ENCODE assay signal across 18 mouse cellular contexts in genomic region chr4:47252627-47253026, GRCm38 (mm10). TPM values are rescaled to one million over a fixed set of nuclear protein-coding genes. Genes with fewer than 3 reads are reported as not detected.
A peak's percentile ranks its signal among the peaks of the same experiment; 100 is the strongest.
DNase-seq lines count a peak whose midpoint lies in the region; ATAC-seq and TF ChIP-seq lines count a peak whose summit lies in the region.
"Had no signal": no experiment of that assay in that cellular context is flagged by ENCODE, and none has a peak within 500 bp of the region (broad histone marks: within the 10 kb centered on the region; RNA-seq: fewer than 3 reads in every experiment).

No protein-coding gene starts in this region.

- no peak overlapping the region for H3K4me2 ChIP-seq in kidney, postnatal 0 days (ENCODE audit: low read length)
- H3K4me2 ChIP-seq: forebrain, embryonic 12.5 days; liver, embryonic 12.5 days; midbrain, embryonic 11.5 days had no signal

- H3K4me3 ChIP-seq in kidney, postnatal 0 days (replicated peaks; ENCODE audit: low read depth, low read length), result no peak overlapping the region
- H3K4me3 ChIP-seq: forebrain, embryonic 12.5 days; heart, embryonic 10.5 days; liver, embryonic 12.5 days; myocyte had no signal

- WGBS in kidney, postnatal 0 days, result 98% methylated on average over 3 of the region's 3 CpGs

- H3K9ac ChIP-seq in kidney, postnatal 0 days (ENCODE audit: low read depth, low read length), result no peak overlapping the region
- H3K9ac ChIP-seq: forebrain, embryonic 12.5 days; liver, embryonic 12.5 days had no signal

- peak; percentile 60 for DNase-seq in CD4-positive, CD25-positive, alpha-beta regulatory T cell, adult 2 months (ENCODE audit: low read depth, low spot score)
- DNase-seq in kidney, postnatal 0 days (ENCODE audit: low spot score), result no peak
- no peak for DNase-seq in kidney, postnatal 36 days
- DNase-seq in thymus, postnatal 14 days, result peak; percentile 41
- DNase-seq in thymus, postnatal 10 days (ENCODE audit: low spot score in 2 of 2), result no peak
- DNase-seq in urinary bladder, postnatal 14 days (ENCODE audit: low spot score), result no peak
- DNase-seq: adrenal gland, postnatal 25 days; cerebellum, adult 9-10 months; heart, postnatal 14 days; kidney, postnatal 10 days had no signal

- peaks cover 3% of the 10 kb centered on the region; the same call in 1 of the 2 replicates for H3K36me3 ChIP-seq in kidney, postnatal 0 days (ENCODE audit: insufficient read depth, low read length)
- H3K36me3 ChIP-seq: forebrain, embryonic 12.5 days; G1E; heart, embryonic 10.5 days; liver, embryonic 12.5 days had no signal

- TF ChIP-seq CTCF in kidney, postnatal 0 days (IDR thresholded peaks at IDR 0.05; ENCODE audit: low read depth), result peak; percentile 37; the same call in 1 of the 2 replicates

- H3K27ac ChIP-seq in kidney, postnatal 0 days, result no peak overlapping the region
- H3K27ac ChIP-seq: forebrain, embryonic 12.5 days; heart, embryonic 10.5 days; liver, embryonic 12.5 days had no signal

- no peaks in the 10 kb centered on the region for H3K4me1 ChIP-seq in kidney, postnatal 0 days (replicated peaks; ENCODE audit: insufficient read depth, low read length)
- H3K4me1 ChIP-seq: forebrain, embryonic 12.5 days had no signal

- H3K9me3 ChIP-seq in kidney, postnatal 0 days (replicated peaks; ENCODE audit: low read length), result no peaks in the 10 kb centered on the region
- H3K9me3 ChIP-seq: heart, embryonic 10.5 days had no signal

- ATAC-seq in CD4-positive, CD25-positive, alpha-beta regulatory T cell, adult 4 months, result no peak
- no peak for ATAC-seq in kidney, postnatal 0 days (replicated peaks; ENCODE audit: low FRiP score, low read depth)
- no peak for ATAC-seq in inflammation-experienced regulatory T-cells, adult 6 months
- ATAC-seq: liver, embryonic 12.5 days had no signal

- H3K27me3 ChIP-seq in kidney, postnatal 0 days (ENCODE audit: insufficient read depth, low read length), result no peaks in the 10 kb centered on the region
- H3K27me3 ChIP-seq: forebrain, embryonic 12.5 days had no signal

RNA-seq across cellular contexts. Expression of gene Col15a1, which starts 44.7 kb away (rescaled TPM):
- 1 to 10 TPM; 3.2 to 3.9 TPM for polyA plus RNA-seq in CD4-positive, CD25-positive, alpha-beta regulatory T cell, adult 4 months (2017; shearing (Covaris generic))
- 46.5 and 51.7 TPM in 2 replicates for polyA plus RNA-seq in kidney, postnatal 0 days (2015; fragmentation: Nextera tagmentation; extraction: Ambion mirVana)
- polyA plus RNA-seq in inflammation-experienced regulatory T-cells, adult 6 months (2017; shearing (Covaris generic)), result 1 to 10 TPM in 2 of 3 experiments, under 1 TPM in 1; 0.45 to 2.2 (median 1.6) TPM
- polyA plus RNA-seq: G1E had no signal

Comparison
In these comparisons a context has a peak if more than half of its experiments do, and no peak if none do; other contexts are left out.
1. DNase-seq: peak in CD4-positive, CD25-positive, alpha-beta regulatory T cell, adult 2 months (single experiment) and thymus, postnatal 14 days (single experiment); none in kidney, postnatal 0 days (single experiment), kidney, postnatal 36 days (0 of 2), thymus, postnatal 10 days (0 of 2) and urinary bladder, postnatal 14 days (single experiment).